Mouse (Mus musculus): ENCODE measurements around the gene Snx7. TPM values are rescaled to one million over a fixed set of nuclear protein-coding genes. Genes with fewer than 3 reads are reported as not detected.

Gene Snx7
- polyA plus RNA-seq, 1 experiment: 2.6 TPM

- H3K27me3 ChIP-seq (ENCODE audit: control insufficient read depth, insufficient read depth, low read length): no peaks in the 10 kb centered on the region
- WGBS: 87% methylated on average over 2 of the region's 2 CpGs
- no peak overlapping the region for H3K27ac ChIP-seq (ENCODE audit: control insufficient read depth, insufficient read depth, low read length)
- no peak for TF ChIP-seq POLR2A (IDR thresholded peaks at IDR 0.05; ENCODE audit: control insufficient read depth, extremely low read depth, insufficient read depth, low read length, poor library complexity)
- TF ChIP-seq CTCF (IDR thresholded peaks at IDR 0.05; ENCODE audit: borderline replicate concordance, control insufficient read depth, extremely low read depth, insufficient read depth, low read length, poor library complexity): no peak
- no peak for DNase-seq
- H3K4me3 ChIP-seq (ENCODE audit: control insufficient read depth, insufficient read depth, low read length): no peak overlapping the region
- no peaks in the 10 kb centered on the region for H3K4me1 ChIP-seq (replicated peaks; ENCODE audit: control insufficient read depth, insufficient read depth, low read length)
- no peaks in the 10 kb centered on the region for H3K36me3 ChIP-seq (ENCODE audit: control insufficient read depth, insufficient read depth, low read length)
These were observed 645 bp downstream of the Snx7 start for GRCm38 (mm10) chr3:117868091-117868490.

- Histone ChIP-seq H3K4me3 (ENCODE audit: control insufficient read depth, insufficient read depth, low read length) (no peak overlapping the region), H3K27me3 (ENCODE audit: control insufficient read depth, insufficient read depth, low read length) (no peaks in the 10 kb centered on the region), H3K4me1 (replicated peaks; ENCODE audit: control insufficient read depth, insufficient read depth, low read length) (no peaks in the 10 kb centered on the region), H3K36me3 (ENCODE audit: control insufficient read depth, insufficient read depth, low read length) (no peaks in the 10 kb centered on the region), H3K27ac (ENCODE audit: control insufficient read depth, insufficient read depth, low read length) (no peak overlapping the region)
- 85% methylated on average over 12 of the region's 12 CpGs for WGBS
- DNase-seq: no peak
- TF ChIP-seq CTCF (IDR thresholded peaks at IDR 0.05; ENCODE audit: borderline replicate concordance, control insufficient read depth, extremely low read depth, insufficient read depth, low read length, poor library complexity): no peak
- TF ChIP-seq POLR2A (IDR thresholded peaks at IDR 0.05; ENCODE audit: control insufficient read depth, extremely low read depth, insufficient read depth, low read length, poor library complexity): no peak
These were observed 1.9 kb downstream of the Snx7 start for GRCm38 (mm10) chr3:117866696-117867407.

- H3K27ac ChIP-seq (ENCODE audit: control insufficient read depth, insufficient read depth, low read length): no peak overlapping the region
- H3K27me3 ChIP-seq (ENCODE audit: control insufficient read depth, insufficient read depth, low read length): no peaks in the 10 kb centered on the region
- no peak for DNase-seq
- no peaks in the 10 kb centered on the region for H3K36me3 ChIP-seq (ENCODE audit: control insufficient read depth, insufficient read depth, low read length)
- H3K4me1 ChIP-seq (replicated peaks; ENCODE audit: control insufficient read depth, insufficient read depth, low read length): no peaks in the 10 kb centered on the region
- TF ChIP-seq CTCF (IDR thresholded peaks at IDR 0.05; ENCODE audit: borderline replicate concordance, control insufficient read depth, extremely low read depth, insufficient read depth, low read length, poor library complexity): no peak
- TF ChIP-seq POLR2A (IDR thresholded peaks at IDR 0.05; ENCODE audit: control insufficient read depth, extremely low read depth, insufficient read depth, low read length, poor library complexity): no peak
- no peak overlapping the region for H3K4me3 ChIP-seq (ENCODE audit: control insufficient read depth, insufficient read depth, low read length)
These were observed 3.1 kb downstream of the Snx7 start for GRCm38 (mm10) chr3:117865621-117866020.

- Histone ChIP-seq H3K27ac (ENCODE audit: control insufficient read depth, insufficient read depth, low read length) (no peak overlapping the region), H3K4me3 (ENCODE audit: control insufficient read depth, insufficient read depth, low read length) (no peak overlapping the region), H3K36me3 (ENCODE audit: control insufficient read depth, insufficient read depth, low read length) (no peaks in the 10 kb centered on the region), H3K4me1 (replicated peaks; ENCODE audit: control insufficient read depth, insufficient read depth, low read length) (no peaks in the 10 kb centered on the region), H3K27me3 (ENCODE audit: control insufficient read depth, insufficient read depth, low read length) (no peaks in the 10 kb centered on the region)
- 83% methylated on average over 2 of the region's 2 CpGs for WGBS
- DNase-seq: no peak
- no peak for TF ChIP-seq CTCF (IDR thresholded peaks at IDR 0.05; ENCODE audit: borderline replicate concordance, control insufficient read depth, extremely low read depth, insufficient read depth, low read length, poor library complexity)
- no peak for TF ChIP-seq POLR2A (IDR thresholded peaks at IDR 0.05; ENCODE audit: control insufficient read depth, extremely low read depth, insufficient read depth, low read length, poor library complexity)
These were observed 5.8 kb downstream of the Snx7 start for GRCm38 (mm10) chr3:117862951-117863350.

DNA sequence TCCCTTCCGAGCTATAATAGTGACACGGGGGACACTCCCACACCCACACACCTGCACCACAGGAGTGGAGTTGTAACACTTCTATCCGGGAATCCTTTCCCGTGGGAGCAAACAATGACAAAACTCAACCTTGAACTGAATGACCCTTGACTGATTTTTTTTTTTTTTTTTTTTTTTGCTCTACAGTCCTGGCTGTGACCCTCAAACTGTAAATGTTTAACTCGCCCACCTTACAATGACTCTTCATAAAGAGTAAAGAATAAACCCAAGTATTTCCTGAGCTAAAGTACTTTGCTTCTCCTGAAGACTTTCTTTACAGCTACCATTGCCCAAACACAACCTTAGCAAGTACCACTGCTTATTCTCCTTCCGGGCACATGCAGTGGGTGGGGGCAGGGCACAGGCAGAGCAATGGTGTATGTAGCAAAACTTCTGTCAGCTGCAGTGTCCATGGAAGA is 6.7 kb downstream of the Snx7 start:
- 92% methylated on average over 6 of the region's 6 CpGs for WGBS

GRCm38 (mm10) chr3:117858996-117859395 is 9.7 kb downstream of the Snx7 start:
- Histone ChIP-seq H3K4me1 (replicated peaks; ENCODE audit: control insufficient read depth, insufficient read depth, low read length) (no peaks in the 10 kb centered on the region), H3K27ac (ENCODE audit: control insufficient read depth, insufficient read depth, low read length) (no peak overlapping the region), H3K27me3 (ENCODE audit: control insufficient read depth, insufficient read depth, low read length) (no peaks in the 10 kb centered on the region), H3K36me3 (ENCODE audit: control insufficient read depth, insufficient read depth, low read length) (no peaks in the 10 kb centered on the region), H3K4me3 (ENCODE audit: control insufficient read depth, insufficient read depth, low read length) (no peak overlapping the region)
- TF ChIP-seq CTCF (IDR thresholded peaks at IDR 0.05; ENCODE audit: borderline replicate concordance, control insufficient read depth, extremely low read depth, insufficient read depth, low read length, poor library complexity): no peak
- no peak for TF ChIP-seq POLR2A (IDR thresholded peaks at IDR 0.05; ENCODE audit: control insufficient read depth, extremely low read depth, insufficient read depth, low read length, poor library complexity)
- WGBS: 93% methylated on average over 3 of the region's 3 CpGs
- DNase-seq: no peak

More for the DNA sequence above, 6.7 kb downstream of the Snx7 start:
- DNase-seq: no peak
- no peaks in the 10 kb centered on the region for H3K4me1 ChIP-seq (replicated peaks; ENCODE audit: control insufficient read depth, insufficient read depth, low read length)
- TF ChIP-seq POLR2A (IDR thresholded peaks at IDR 0.05; ENCODE audit: control insufficient read depth, extremely low read depth, insufficient read depth, low read length, poor library complexity): no peak
- H3K4me3 ChIP-seq (ENCODE audit: control insufficient read depth, insufficient read depth, low read length): no peak overlapping the region
- no peaks in the 10 kb centered on the region for H3K27me3 ChIP-seq (ENCODE audit: control insufficient read depth, insufficient read depth, low read length)
- H3K27ac ChIP-seq (ENCODE audit: control insufficient read depth, insufficient read depth, low read length): no peak overlapping the region
- H3K36me3 ChIP-seq (ENCODE audit: control insufficient read depth, insufficient read depth, low read length): no peaks in the 10 kb centered on the region

GRCm38 (mm10) chr3:117853729-117854128 is 15.0 kb downstream of the Snx7 start:
- no peak for DNase-seq
- 81% methylated on average over 3 of the region's 3 CpGs for WGBS
- H3K4me3 ChIP-seq (ENCODE audit: control insufficient read depth, insufficient read depth, low read length): no peak overlapping the region
- no peak overlapping the region for H3K27ac ChIP-seq (ENCODE audit: control insufficient read depth, insufficient read depth, low read length)
- no peaks in the 10 kb centered on the region for H3K4me1 ChIP-seq (replicated peaks; ENCODE audit: control insufficient read depth, insufficient read depth, low read length)
- no peaks in the 10 kb centered on the region for H3K27me3 ChIP-seq (ENCODE audit: control insufficient read depth, insufficient read depth, low read length)
- no peaks in the 10 kb centered on the region for H3K36me3 ChIP-seq (ENCODE audit: control insufficient read depth, insufficient read depth, low read length)
- TF ChIP-seq CTCF (IDR thresholded peaks at IDR 0.05; ENCODE audit: borderline replicate concordance, control insufficient read depth, extremely low read depth, insufficient read depth, low read length, poor library complexity) (no peak), POLR2A (IDR thresholded peaks at IDR 0.05; ENCODE audit: control insufficient read depth, extremely low read depth, insufficient read depth, low read length, poor library complexity) (no peak)
